Mouse (Mus musculus): ENCODE results near the gene Trio. TPM values are rescaled to one million over a fixed set of nuclear protein-coding genes. Genes with fewer than 3 reads are reported as not detected.
"Not testable (repeated sequence)": the region's sequence is repeated elsewhere in the genome, so short reads cannot be mapped to it uniquely, and the experiment has no call there.

Gene Trio
- polyA plus RNA-seq, 1 experiment = 47.5 TPM

DNA sequence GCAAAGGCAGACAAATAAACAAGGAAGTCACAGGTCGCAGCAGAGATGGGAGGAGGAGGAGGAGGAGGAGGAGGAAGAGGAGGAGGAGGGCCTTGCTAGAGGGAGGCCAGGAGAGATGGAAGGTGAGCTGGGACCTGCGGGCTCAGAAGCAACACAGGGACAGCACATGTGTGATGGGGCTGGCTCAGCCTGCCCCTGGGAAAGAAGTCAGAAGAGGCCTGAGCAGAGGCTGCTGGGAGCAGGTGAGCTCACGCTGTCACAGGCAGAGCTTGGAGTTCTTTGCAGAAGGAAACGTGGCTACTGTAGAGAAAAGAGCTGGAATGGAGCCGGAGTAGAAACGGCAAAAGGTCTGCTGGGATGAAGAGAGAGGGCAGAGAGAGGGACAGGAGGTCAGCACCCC lies 185.5 kb downstream of the Trio start:
- TF ChIP-seq CTCF (IDR thresholded peaks at IDR 0.05; ENCODE audit: insufficient read depth, low read length) (no peak), POLR2A (IDR thresholded peaks at IDR 0.05; ENCODE audit: borderline replicate concordance, extremely low read depth, low read depth, low read length) (no peak)
- H3K4me1 ChIP-seq (ENCODE audit: control insufficient read depth, insufficient read depth, low read length) = no peaks in the 10 kb centered on the region
- WGBS = 49% methylated on average over 6 of the region's 6 CpGs
- DNase-seq = no peak
- no peak overlapping the region for H3K4me3 ChIP-seq (replicated peaks; ENCODE audit: extremely low read depth, low read depth, low read length)

DNA sequence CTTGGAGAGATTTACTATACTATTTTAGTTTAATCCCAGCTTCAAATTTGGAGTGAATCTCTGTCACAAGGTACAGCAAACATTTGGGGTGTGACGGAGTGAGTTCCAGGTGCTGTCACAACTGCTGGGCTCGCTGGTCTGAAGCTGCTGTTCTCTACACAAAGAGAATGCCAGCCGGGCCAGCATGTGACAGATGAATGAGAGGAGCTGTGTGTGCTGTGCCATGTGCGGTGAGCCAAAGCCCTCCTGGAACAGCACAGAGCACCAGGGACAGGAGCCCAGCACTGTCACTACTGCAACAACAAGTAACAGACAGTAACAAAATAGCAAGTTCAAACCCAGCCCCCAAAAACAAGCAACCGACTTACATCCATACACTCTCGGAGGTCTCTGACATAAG lies 194.0 kb downstream of the Trio start:
- 85% methylated on average over 6 of the region's 6 CpGs for WGBS
- H3K4me1 ChIP-seq (ENCODE audit: control insufficient read depth, insufficient read depth, low read length) = no peaks in the 10 kb centered on the region
- no peak for DNase-seq

DNA sequence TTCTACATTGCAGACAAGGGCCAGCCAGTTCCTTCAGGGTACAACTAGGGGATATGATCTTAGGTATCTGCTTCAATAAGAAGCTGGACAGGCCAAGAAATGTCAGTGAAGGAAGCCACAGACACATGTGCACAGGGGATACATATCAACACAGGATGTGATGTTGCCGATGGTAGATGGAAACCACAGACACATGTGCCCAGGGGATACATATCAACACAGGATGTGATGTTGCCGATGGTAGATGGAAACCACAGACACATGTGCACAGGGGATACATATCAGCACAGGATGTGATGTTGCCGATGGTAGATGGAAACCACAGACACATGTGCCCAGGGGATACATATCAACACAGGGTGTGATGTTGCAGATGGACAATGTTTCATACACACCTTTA lies 197.8 kb downstream of the Trio start:
- DNase-seq; H3K4me1 ChIP-seq (ENCODE audit: control insufficient read depth, insufficient read depth, low read length); H3K4me3 ChIP-seq (replicated peaks; ENCODE audit: extremely low read depth, low read depth, low read length): not testable (repeated sequence)
- 48% methylated on average over 3 of the region's 3 CpGs for WGBS

More for the DNA sequence above, 194.0 kb downstream of the Trio start:
- TF ChIP-seq CTCF (IDR thresholded peaks at IDR 0.05; ENCODE audit: insufficient read depth, low read length) = no peak
- no peak for TF ChIP-seq POLR2A (IDR thresholded peaks at IDR 0.05; ENCODE audit: borderline replicate concordance, extremely low read depth, low read depth, low read length)
- H3K4me3 ChIP-seq (replicated peaks; ENCODE audit: extremely low read depth, low read depth, low read length) = no peak overlapping the region

DNA sequence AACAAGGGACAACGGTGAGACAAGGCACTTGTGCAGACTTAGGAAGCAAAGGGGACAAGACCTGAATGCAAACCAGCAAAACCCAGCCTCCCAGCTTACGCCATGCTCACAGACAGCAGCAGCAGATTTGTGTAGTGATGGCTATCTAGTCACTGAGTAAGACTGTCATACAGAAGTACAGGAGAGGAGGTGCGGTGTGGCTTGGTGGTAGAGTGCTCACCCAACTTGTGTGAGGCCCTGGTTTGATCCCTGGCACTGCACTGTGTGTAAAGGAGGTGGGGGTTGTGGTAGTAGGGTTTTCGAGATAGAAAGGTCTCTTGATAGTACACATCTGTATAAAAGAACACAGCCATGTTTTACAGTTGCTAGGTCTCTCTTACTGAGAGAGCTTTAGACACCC lies 198.8 kb downstream of the Trio start:
- DNase-seq = no peak
- Histone ChIP-seq H3K4me1 (ENCODE audit: control insufficient read depth, insufficient read depth, low read length) (no peaks in the 10 kb centered on the region), H3K4me3 (replicated peaks; ENCODE audit: extremely low read depth, low read depth, low read length) (no peak overlapping the region)
- no peak for TF ChIP-seq CTCF (IDR thresholded peaks at IDR 0.05; ENCODE audit: insufficient read depth, low read length)
- TF ChIP-seq POLR2A (IDR thresholded peaks at IDR 0.05; ENCODE audit: borderline replicate concordance, extremely low read depth, low read depth, low read length) = no peak
- 88% methylated on average over 4 of the region's 4 CpGs for WGBS

DNA sequence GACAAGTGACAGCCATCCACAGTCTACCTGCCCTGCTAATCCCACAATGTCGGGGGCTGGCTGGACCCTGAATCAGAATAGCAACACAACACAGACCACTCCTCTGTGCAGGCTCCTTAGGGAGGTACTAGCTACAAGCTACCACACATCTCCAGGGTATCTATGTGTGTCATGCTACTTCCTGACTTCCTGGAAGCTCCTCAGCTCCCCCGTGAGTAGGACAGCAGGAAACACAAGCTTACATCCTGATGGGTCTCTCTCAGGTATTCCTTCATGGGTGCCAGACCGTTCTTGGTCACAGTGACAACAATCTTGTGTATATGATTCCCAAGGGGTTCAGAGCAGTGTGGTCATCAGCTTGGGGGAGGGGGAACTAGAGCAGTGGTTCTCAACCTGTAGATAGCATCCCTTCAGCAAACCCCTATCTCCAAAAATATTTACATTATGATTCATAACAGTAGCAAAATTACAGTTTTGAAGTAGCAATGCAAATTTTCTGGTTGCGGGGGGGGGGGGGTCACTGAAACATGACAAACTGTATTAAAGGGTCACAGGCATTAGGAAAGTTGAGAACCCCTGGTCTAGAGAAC lies 199.5 kb downstream of the Trio start:
- no peaks in the 10 kb centered on the region for H3K4me1 ChIP-seq (ENCODE audit: control insufficient read depth, insufficient read depth, low read length)
- no peak for TF ChIP-seq CTCF (IDR thresholded peaks at IDR 0.05; ENCODE audit: insufficient read depth, low read length)
- no peak for TF ChIP-seq POLR2A (IDR thresholded peaks at IDR 0.05; ENCODE audit: borderline replicate concordance, extremely low read depth, low read depth, low read length)
- whole genome bisulfite sequencing = 73% methylated on average over 4 of the region's 4 CpGs
- DNase-seq = no peak
- H3K4me3 ChIP-seq (replicated peaks; ENCODE audit: extremely low read depth, low read depth, low read length) = no peak overlapping the region

DNA sequence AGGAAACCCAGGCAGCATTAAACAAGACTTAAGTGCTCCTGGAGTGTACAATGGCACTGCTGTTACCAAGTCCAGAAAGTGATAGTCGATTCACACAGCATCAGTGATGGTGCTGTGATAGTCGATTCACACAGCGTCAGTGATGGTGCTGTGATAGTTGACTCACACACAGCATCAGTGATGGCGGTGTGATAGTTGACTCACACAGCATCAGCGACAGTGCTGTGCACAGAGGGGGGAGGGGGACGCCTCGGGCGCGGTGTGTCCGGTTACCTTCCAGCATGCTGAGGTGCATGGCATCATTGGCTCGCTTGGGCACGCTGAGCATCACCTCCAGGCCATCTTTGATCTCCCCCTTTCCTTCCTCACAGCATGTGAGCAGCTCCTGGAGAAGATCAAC lies 200.3 kb downstream of the Trio start:
- 93% methylated on average over 12 of the region's 12 CpGs for WGBS
- no peak for DNase-seq
- H3K4me3 ChIP-seq (replicated peaks; ENCODE audit: extremely low read depth, low read depth, low read length) = no peak overlapping the region
- H3K4me1 ChIP-seq (ENCODE audit: control insufficient read depth, insufficient read depth, low read length) = no peaks in the 10 kb centered on the region
- TF ChIP-seq CTCF (IDR thresholded peaks at IDR 0.05; ENCODE audit: insufficient read depth, low read length) = no peak

DNA sequence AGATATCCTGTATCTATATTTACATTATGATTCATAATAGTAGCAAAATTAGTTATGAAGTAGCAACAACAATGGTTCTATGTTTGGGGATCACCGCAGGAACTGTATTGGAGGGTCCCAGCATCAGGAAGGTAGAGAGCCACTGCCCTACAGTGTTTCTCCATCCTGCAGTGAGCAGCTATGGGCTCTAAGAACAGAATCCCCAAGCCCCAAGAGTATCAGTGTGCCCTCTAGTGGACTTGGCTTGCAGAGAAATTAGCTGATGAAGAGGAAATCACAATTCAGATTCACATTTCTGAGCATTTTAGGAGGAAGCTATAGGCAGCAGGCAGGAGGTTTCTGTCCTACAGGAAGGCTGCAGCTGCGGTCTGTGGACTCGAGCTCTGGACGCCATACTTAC lies 202.1 kb downstream of the Trio start:
- TF ChIP-seq CTCF (IDR thresholded peaks at IDR 0.05; ENCODE audit: insufficient read depth, low read length) = peak; percentile 29
- TF ChIP-seq POLR2A (IDR thresholded peaks at IDR 0.05; ENCODE audit: borderline replicate concordance, extremely low read depth, low read depth, low read length) = no peak
- no peaks in the 10 kb centered on the region for H3K4me1 ChIP-seq (ENCODE audit: control insufficient read depth, insufficient read depth, low read length)
- no peak overlapping the region for H3K4me3 ChIP-seq (replicated peaks; ENCODE audit: extremely low read depth, low read depth, low read length)
- DNase-seq = no peak
- 82% methylated on average over 4 of the region's 4 CpGs for WGBS

DNA sequence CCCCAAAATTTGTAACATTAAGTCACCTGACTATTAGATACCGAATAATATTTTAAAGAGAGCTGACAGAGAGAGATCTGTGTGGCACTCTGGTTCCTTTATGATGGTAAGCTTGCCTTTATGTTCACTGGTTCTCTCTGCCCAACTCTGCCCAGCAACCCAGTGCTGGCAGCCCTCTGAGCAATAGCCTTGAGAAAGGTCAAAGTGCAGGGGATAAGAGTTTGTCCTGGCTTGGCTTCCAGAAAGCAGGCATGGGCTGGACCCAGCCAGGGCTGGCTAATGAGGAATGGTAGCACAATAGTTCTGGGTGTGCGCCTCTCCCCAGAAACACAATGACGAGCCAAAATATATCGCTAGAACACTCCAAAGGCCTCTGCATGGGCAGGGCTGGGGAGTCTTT lies 203.2 kb downstream of the Trio start:
- Histone ChIP-seq H3K4me3 (replicated peaks; ENCODE audit: extremely low read depth, low read depth, low read length) (no peak overlapping the region), H3K4me1 (ENCODE audit: control insufficient read depth, insufficient read depth, low read length) (no peaks in the 10 kb centered on the region)
- TF ChIP-seq CTCF (IDR thresholded peaks at IDR 0.05; ENCODE audit: insufficient read depth, low read length) = no peak
- TF ChIP-seq POLR2A (IDR thresholded peaks at IDR 0.05; ENCODE audit: borderline replicate concordance, extremely low read depth, low read depth, low read length) = no peak
- no peak for DNase-seq
- WGBS = 93% methylated on average over 4 of the region's 4 CpGs

DNA sequence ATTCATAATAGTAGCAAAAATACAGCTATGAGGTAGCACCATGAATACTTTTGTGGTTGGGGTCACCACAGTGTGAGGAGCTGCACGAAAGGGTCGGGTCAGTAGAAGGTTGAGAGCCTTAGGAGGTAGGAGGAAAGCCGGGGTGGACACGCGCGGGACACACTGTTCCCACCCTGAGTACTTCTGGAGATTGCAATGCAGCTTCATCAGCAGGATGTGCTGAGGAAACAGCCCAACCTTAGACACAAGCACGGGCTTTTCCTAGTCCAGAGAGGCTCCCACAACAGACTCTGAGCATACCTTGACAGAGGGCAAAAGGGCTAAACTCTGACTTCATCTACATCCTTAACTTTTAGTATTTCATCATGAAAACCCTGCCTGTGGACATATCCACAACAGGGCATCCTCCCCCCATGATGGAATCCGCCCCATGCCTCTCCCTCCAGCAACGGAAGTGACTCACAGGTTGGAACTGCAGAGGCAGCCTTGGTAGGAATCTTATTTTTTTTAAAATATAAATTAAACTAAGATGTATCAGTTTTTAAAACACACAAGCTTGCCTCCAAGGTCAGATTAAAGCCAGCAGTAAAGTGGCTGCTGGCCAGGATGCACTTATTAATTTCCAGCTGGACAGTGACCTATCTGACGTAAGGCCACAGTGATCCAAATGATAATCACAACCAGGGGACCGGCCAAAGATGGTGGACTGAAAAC lies 203.8 kb downstream of the Trio start:
- 81% methylated on average over 11 of the region's 11 CpGs for WGBS
- no peak for DNase-seq
- TF ChIP-seq CTCF (IDR thresholded peaks at IDR 0.05; ENCODE audit: insufficient read depth, low read length) (no peak), POLR2A (IDR thresholded peaks at IDR 0.05; ENCODE audit: borderline replicate concordance, extremely low read depth, low read depth, low read length) (no peak)
- H3K4me1 ChIP-seq (ENCODE audit: control insufficient read depth, insufficient read depth, low read length) = no peaks in the 10 kb centered on the region
- H3K4me3 ChIP-seq (replicated peaks; ENCODE audit: extremely low read depth, low read depth, low read length) = no peak overlapping the region

DNA sequence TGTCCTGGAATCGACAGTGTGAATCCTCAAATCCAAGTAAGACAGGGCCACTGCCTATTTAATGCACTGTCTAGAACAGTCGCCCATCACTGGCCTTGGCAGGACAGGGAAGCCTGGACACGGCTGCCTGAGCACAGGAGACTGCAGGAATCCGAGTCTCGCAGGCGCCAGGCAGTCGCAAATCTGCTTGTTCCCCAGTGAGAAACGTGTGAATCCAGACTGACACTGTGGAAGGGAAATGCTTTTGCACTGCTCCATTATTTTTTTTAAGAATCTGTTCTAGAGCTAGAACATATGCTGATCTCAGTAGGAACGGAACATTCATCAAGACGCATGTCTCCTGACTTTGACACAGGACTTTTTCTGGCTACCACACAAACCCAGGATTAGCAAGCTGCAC lies 208.6 kb downstream of the Trio start:
- Histone ChIP-seq H3K4me3 (replicated peaks; ENCODE audit: extremely low read depth, low read depth, low read length) (no peak overlapping the region), H3K4me1 (ENCODE audit: control insufficient read depth, insufficient read depth, low read length) (no peaks in the 10 kb centered on the region)
- no peak for TF ChIP-seq CTCF (IDR thresholded peaks at IDR 0.05; ENCODE audit: insufficient read depth, low read length)
- no peak for TF ChIP-seq POLR2A (IDR thresholded peaks at IDR 0.05; ENCODE audit: borderline replicate concordance, extremely low read depth, low read depth, low read length)
- DNase-seq = no peak
- WGBS = 84% methylated on average over 10 of the region's 10 CpGs
